Mouse (Mus musculus) myocyte (in vitro differentiated cells): ENCODE results near the gene Rrp1b. TPM values are rescaled to one million over a fixed set of nuclear protein-coding genes. Genes with fewer than 3 reads are reported as not detected.
A peak's percentile ranks its signal among the peaks of the same experiment; 100 is the strongest.
"Not testable (repeated sequence)": the region's sequence is repeated elsewhere in the genome, so short reads cannot be mapped to it uniquely, and the experiment has no call there.

ENCODE experiments used
- H3K27me3 ChIP-seq: one replicate; pipeline ENCODE4 v1.6.1; 2011; ENCODE audit not compliant: control insufficient read depth, insufficient read depth, insufficient read length
- H3K36me3 ChIP-seq: one replicate; pipeline ENCODE4 v1.6.1; 2011; ENCODE audit not compliant: control insufficient read depth, insufficient read depth
- H3K4me2 ChIP-seq: one replicate; pipeline ENCODE4 v1.6.1; 2011; ENCODE audit warnings: low read depth, control low read depth
- H3K4me3 ChIP-seq: one replicate; pipeline ENCODE4 v1.5.1; 2011; ENCODE audit warnings: mild to moderate bottlenecking, control low read depth, moderate library complexity
- H3K79me2 ChIP-seq: one replicate; pipeline ENCODE4 v1.6.1; 2011; ENCODE audit not compliant: control insufficient read depth, insufficient read depth
- H3ac ChIP-seq: one replicate; pipeline ENCODE4 v1.6.1; 2011; ENCODE audit not compliant: control insufficient read depth, insufficient read length
- CEBPB ChIP-seq: IDR thresholded peaks from 2 replicates; pipeline ENCODE4 v1.6.1; 2011; ENCODE audit warnings: mild to moderate bottlenecking, moderate library complexity; ENCODE audit not compliant: poor library complexity, insufficient read depth, severe bottlenecking
- E2F4 ChIP-seq: IDR thresholded peaks from one replicate; pipeline ENCODE4 v1.6.1; 2011; ENCODE audit warnings: mild to moderate bottlenecking, control low read depth, moderate library complexity; ENCODE audit not compliant: insufficient read depth
- MAX ChIP-seq: IDR thresholded peaks from one replicate; pipeline ENCODE4 v1.6.1; 2011; ENCODE audit warnings: low read depth, mild to moderate bottlenecking, control low read depth
- MYOD1 ChIP-seq, 3 experiments: IDR thresholded peaks; one replicate each; pipeline ENCODE4 v1.6.1; 2011; ENCODE audit warnings: control low read depth in 2 of 3, low read depth in 2 of 3, mild to moderate bottlenecking in 2 of 3, moderate library complexity in 1 of 3; ENCODE audit not compliant: insufficient read length in 2 of 3, control insufficient read depth in 1 of 3
- MYOG ChIP-seq, 3 experiments: IDR thresholded peaks; one replicate each; pipeline ENCODE4 v1.6.1; 2011; ENCODE audit warnings: control low read depth in 2 of 3, low read depth in 2 of 3, mild to moderate bottlenecking in 2 of 3; ENCODE audit not compliant: insufficient read length in 2 of 3, control insufficient read depth in 1 of 3, insufficient read depth in 1 of 3
- POLR2A ChIP-seq: IDR thresholded peaks from one replicate; pipeline ENCODE4 v1.6.1; 2011; ENCODE audit warnings: low read depth, mild to moderate bottlenecking, control low read depth, moderate library complexity; ENCODE audit not compliant: insufficient read length
- POLR2AphosphoS2 ChIP-seq: IDR thresholded peaks from one replicate; pipeline ENCODE4 v1.6.1; 2011; ENCODE audit warnings: low read depth, control low read depth; ENCODE audit not compliant: insufficient read length
- REST ChIP-seq: IDR thresholded peaks from one replicate; pipeline ENCODE4 v1.6.1; 2011; ENCODE audit warnings: mild to moderate bottlenecking, control low read depth, moderate library complexity; ENCODE audit not compliant: insufficient read depth, insufficient read length
- SRF ChIP-seq: IDR thresholded peaks from one replicate; pipeline ENCODE4 v1.6.1; 2011; ENCODE audit warnings: low read depth; ENCODE audit not compliant: control insufficient read depth, insufficient read length
- TCF12 ChIP-seq: IDR thresholded peaks from one replicate; pipeline ENCODE4 v1.6.1; 2011; ENCODE audit warnings: mild to moderate bottlenecking, control low read depth; ENCODE audit not compliant: poor library complexity, insufficient read depth, severe bottlenecking
- TCF3 ChIP-seq: IDR thresholded peaks from one replicate; pipeline ENCODE4 v1.6.1; 2011; ENCODE audit warnings: low read depth, control low read depth; ENCODE audit not compliant: insufficient read length
- USF1 ChIP-seq: IDR thresholded peaks from one replicate; pipeline ENCODE4 v1.6.1; 2011; ENCODE audit warnings: low read depth, mild to moderate bottlenecking, control low read depth, moderate library complexity
- polyA plus RNA-seq: library from polyadenylated mRNA; unstranded; fragments of >200 nt; fragmentation: generic; extraction: Trizol; gene quantifications from one replicate; pipeline ENCODE4 v1.2.1, GENCODE M21; 2012; ENCODE audit warnings: missing spikeins

Gene Rrp1b
- polyA plus RNA-seq, 1 experiment: 13.1 TPM

DNA sequence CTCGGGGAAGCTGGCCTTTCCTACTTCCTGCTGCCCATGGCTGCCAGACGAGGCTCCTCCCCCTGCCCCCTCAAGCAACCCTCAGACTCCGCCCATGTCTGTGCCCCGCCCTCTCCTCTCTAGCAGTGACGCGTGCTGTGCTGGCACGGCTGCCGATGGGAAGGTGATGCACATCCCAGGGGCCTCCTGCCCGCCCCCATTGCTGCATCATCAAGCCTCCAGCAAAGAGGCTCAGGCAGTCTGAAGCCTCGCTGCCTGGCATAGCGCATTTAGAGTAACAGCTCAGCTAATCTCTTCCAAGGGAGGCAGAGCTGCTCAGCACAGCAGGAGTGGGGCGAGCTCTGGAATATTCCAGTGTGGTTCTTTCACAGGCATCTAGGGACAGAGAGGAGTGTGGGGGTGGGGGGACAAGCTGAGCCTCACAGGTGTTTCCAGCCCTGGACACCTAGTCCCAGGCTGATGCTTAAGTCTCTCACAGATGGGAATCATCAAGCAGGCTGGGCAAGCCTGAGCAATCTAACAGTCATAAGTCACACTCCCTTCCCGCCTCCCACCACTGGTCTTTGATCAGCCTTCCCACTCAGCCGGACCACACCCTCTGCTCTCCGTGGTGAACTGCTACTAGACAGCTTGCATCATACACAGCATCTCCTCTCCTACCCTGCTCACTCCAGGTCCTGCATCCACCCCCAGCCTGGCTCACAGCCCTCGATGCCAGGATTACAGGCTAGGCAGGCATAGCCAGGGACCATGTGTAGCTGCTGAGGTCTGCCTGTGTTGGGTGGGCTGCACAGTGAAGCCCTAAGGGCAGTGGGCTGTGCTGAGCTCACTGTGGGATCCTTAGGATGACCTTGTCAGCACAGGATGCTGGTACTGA, 55.7 kb downstream of the Rrp1b start:
- Histone ChIP-seq H3K4me3 (peak overlapping the region; percentile 13), H3K4me2 (peak overlapping the region; percentile 89)
- not testable (repeated sequence) for H3K79me2 ChIP-seq, H3K36me3 ChIP-seq, H3K27me3 ChIP-seq, H3ac ChIP-seq
- TF ChIP-seq CEBPB (0 out of 2 replicates have a peak, but pooled peaks have one; percentile 25), POLR2A (peak; percentile 59), POLR2AphosphoS2 (peak; percentile 42)

DNA sequence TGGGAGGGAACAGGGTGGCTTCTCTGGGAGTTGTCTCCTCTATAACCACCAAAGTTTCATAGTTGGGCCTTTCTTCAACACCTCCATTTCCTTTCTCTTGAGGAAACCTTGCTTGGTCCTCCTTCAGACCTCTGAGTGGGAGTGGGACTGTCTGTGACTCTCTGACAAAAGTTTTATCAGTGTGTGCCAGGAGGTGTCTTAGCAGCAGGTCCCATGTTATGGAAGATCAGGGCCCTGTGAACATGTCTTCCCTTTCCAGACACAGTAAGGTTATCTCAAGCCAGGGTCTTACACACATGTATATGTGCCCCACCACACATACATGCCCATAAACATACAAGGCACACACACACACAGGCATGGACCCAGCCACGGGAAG, 56.3 kb downstream of the Rrp1b start:
- no peak for TF ChIP-seq MYOD1 (IDR thresholded peaks at IDR 0.05; ENCODE audit: control insufficient read depth in 1 of 3, insufficient read length in 2 of 3, low read depth in 2 of 3)
- TF ChIP-seq POLR2A: no peak
- no peak for TF ChIP-seq CEBPB
- no peak for TF ChIP-seq MYOG (IDR thresholded peaks at IDR 0.05; ENCODE audit: control insufficient read depth in 1 of 3, insufficient read depth in 1 of 3, insufficient read length in 2 of 3, low read depth in 2 of 3)
- TF ChIP-seq SRF: no peak
- no peak for TF ChIP-seq USF1
- no peak for TF ChIP-seq TCF12
- TF ChIP-seq E2F4: no peak
- no peak for TF ChIP-seq TCF3
- no peak for TF ChIP-seq MAX
- TF ChIP-seq POLR2AphosphoS2: no peak
- TF ChIP-seq REST: no peak
- no peak overlapping the region for H3ac ChIP-seq
- H3K4me3 ChIP-seq: no peak overlapping the region
- H3K79me2 ChIP-seq: no peaks in the 10 kb centered on the region
- no peaks in the 10 kb centered on the region for H3K36me3 ChIP-seq
- peak overlapping the region; percentile 20 for H3K4me2 ChIP-seq
- H3K27me3 ChIP-seq: no peaks in the 10 kb centered on the region

DNA sequence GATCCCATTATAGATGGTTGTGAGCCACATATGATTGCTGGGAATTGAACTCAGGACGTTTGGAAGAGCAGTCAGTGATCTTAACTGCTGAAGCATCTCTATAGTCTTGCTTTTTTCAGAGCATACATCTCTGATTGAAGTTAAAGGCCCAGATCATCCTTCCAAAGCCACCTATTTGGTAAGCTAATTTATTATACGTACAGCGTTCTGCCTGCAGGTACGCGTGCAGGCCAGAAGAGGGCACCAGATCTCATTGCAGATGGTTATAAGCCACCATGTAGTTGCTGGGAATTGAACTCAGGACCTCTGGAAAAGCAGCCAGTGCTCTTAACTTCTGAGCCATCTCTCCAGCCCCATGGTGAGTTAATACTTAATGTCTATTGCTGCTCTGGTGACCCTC, 57.0 kb downstream of the Rrp1b start:
- no peak overlapping the region for H3K4me2 ChIP-seq
- H3K79me2 ChIP-seq: no peaks in the 10 kb centered on the region
- H3K36me3 ChIP-seq: no peaks in the 10 kb centered on the region
- no peaks in the 10 kb centered on the region for H3K27me3 ChIP-seq
- no peak overlapping the region for H3K4me3 ChIP-seq
- no peak for TF ChIP-seq POLR2AphosphoS2
- TF ChIP-seq TCF12: no peak
- TF ChIP-seq E2F4: no peak
- no peak for TF ChIP-seq SRF
- TF ChIP-seq POLR2A: no peak
- no peak for TF ChIP-seq REST
- no peak for TF ChIP-seq USF1
- no peak for TF ChIP-seq MYOG (IDR thresholded peaks at IDR 0.05; ENCODE audit: control insufficient read depth in 1 of 3, insufficient read depth in 1 of 3, insufficient read length in 2 of 3, low read depth in 2 of 3)
- H3ac ChIP-seq: no peak overlapping the region

DNA sequence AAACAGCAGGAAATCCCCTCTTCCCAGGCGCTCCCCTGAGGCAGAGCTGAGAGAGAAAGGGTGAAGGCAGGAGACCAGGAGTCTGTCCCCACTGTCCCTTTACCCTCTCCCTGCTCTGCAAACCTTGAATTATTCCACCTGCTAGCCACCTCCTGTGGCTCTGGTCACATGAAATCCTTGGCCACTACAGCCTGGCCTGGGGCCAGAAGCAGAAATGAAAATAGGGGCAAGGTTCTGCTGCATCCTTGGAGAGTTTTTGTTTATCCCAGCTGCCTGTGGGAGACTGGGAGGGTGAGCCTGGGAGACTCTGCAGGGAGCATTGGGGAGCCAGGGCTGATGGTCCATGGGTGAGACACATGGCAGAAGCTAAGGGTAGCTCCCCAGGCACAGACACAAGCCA, 61.8 kb downstream of the Rrp1b start:
- no peak for TF ChIP-seq MYOD1 (IDR thresholded peaks at IDR 0.05; ENCODE audit: control insufficient read depth in 1 of 3, insufficient read length in 2 of 3, low read depth in 2 of 3)
- TF ChIP-seq CEBPB: no peak
- no peak for TF ChIP-seq POLR2AphosphoS2
- TF ChIP-seq TCF12: no peak
- no peak for TF ChIP-seq REST
- TF ChIP-seq POLR2A: no peak
- no peak for TF ChIP-seq USF1
- no peak for TF ChIP-seq SRF
- TF ChIP-seq MAX: no peak
- no peak for TF ChIP-seq MYOG (IDR thresholded peaks at IDR 0.05; ENCODE audit: control insufficient read depth in 1 of 3, insufficient read depth in 1 of 3, insufficient read length in 2 of 3, low read depth in 2 of 3)
- TF ChIP-seq TCF3: no peak
- no peak for TF ChIP-seq E2F4
- H3K36me3 ChIP-seq: no peaks in the 10 kb centered on the region
- H3K79me2 ChIP-seq: no peaks in the 10 kb centered on the region
- no peak overlapping the region for H3K4me3 ChIP-seq
- H3K27me3 ChIP-seq: no peaks in the 10 kb centered on the region
- H3ac ChIP-seq: no peak overlapping the region
- no peak overlapping the region for H3K4me2 ChIP-seq

DNA sequence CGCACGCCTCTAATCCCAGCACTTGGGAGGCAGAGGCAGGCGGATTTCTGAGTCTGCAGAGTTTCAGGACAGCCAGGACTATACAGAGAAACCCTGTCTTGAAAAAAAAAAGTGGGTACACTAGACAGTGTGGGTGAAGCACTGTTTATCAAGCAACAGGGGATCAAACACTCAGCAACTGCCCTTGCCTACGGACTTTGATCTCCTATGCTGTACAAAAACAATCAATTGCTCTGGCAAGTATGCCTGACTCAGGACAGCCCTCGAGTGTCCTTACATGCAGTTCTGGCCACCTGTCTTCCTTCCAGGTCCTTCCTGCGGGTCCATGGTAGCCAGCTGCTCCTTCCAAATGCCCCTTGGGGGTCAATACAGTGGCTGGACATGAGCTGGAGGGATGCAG, 63.0 kb downstream of the Rrp1b start:
- H3K79me2 ChIP-seq, H3K4me3 ChIP-seq, H3K4me2 ChIP-seq, H3ac ChIP-seq, H3K27me3 ChIP-seq, H3K36me3 ChIP-seq: not testable (repeated sequence)
